Mouse (Mus musculus): ENCODE measurements around the gene Mcmbp. TPM values are rescaled to one million over a fixed set of nuclear protein-coding genes. Genes with fewer than 3 reads are reported as not detected.

The Mcmbp gene
- polyA plus RNA-seq, 1 experiment from 2014 or later: 43.5 TPM

DNA sequence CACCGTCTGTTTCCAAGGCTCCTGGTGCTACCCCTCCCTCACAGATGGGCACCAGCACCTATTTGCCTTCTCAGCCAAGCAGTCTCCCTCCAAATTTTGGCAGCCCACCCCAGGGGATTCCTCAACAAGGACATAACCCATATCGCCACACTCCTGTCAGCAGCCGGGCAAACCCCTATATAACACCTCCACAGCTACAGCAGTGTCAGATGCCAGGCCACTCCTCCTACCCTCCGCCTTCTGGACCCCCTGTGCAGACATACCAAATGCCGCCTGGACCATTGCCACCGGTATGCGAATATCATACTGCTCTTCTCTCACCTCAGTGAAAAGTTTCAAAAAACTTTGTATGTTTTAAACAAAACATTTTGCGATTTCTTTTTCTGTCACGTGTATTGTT is 10.0 kb upstream of the Mcmbp start:
- H3K9me3 ChIP-seq (replicated peaks; ENCODE audit: control insufficient read depth, low read length): no peaks in the 10 kb centered on the region
- H3K27ac ChIP-seq (ENCODE audit: low read depth, low read length): no peak overlapping the region
- WGBS (ENCODE audit: insufficient replicate concordance): 87% methylated on average over 9 of the region's 9 CpGs
- no peak overlapping the region for H3K4me3 ChIP-seq (ENCODE audit: low read depth, low read length)
- H3K9ac ChIP-seq (ENCODE audit: low read depth, low read length): no peak overlapping the region
- peaks cover 30% of the 10 kb centered on the region for H3K36me3 ChIP-seq (ENCODE audit: control insufficient read depth, insufficient read depth, low read length)
- H3K4me1 ChIP-seq (ENCODE audit: control insufficient read depth, insufficient read depth, low read length): peaks cover 41% of the 10 kb centered on the region
- ATAC-seq (replicated peaks; ENCODE audit: insufficient number of reproducible peaks, low FRiP score, low TSS enrichment): no peak
- H3K27me3 ChIP-seq (ENCODE audit: control insufficient read depth, insufficient read depth, low read length): no peaks in the 10 kb centered on the region
- H3K4me2 ChIP-seq: no peak overlapping the region

DNA sequence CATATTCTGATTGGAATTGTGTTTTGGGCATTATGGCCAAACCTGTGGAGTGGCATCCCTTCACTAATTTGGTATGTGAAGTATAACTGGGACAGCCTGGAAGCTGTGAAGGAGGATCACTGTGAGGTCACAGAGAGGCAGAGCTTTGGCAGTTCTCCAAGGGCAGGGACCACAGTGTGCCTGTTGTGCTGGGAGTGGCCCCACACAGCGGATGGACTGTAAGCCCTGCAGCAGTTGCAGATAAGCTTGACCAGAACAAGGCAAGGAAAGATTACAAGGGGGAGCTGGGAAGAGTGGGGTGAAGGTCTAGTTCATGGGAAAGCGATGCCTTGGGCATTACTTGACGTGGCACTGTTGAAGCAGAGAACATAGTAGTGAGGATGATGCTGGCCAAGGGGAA is 8.5 kb upstream of the Mcmbp start:
- H3K9ac ChIP-seq (ENCODE audit: low read depth, low read length): no peak overlapping the region
- H3K27ac ChIP-seq (ENCODE audit: low read depth, low read length): peak overlapping the region; percentile 75
- H3K4me3 ChIP-seq (ENCODE audit: low read depth, low read length): no peak overlapping the region
- peaks cover 16% of the 10 kb centered on the region for H3K36me3 ChIP-seq (ENCODE audit: control insufficient read depth, insufficient read depth, low read length)
- ATAC-seq (replicated peaks; ENCODE audit: insufficient number of reproducible peaks, low FRiP score, low TSS enrichment): peak; percentile 84
- no peaks in the 10 kb centered on the region for H3K9me3 ChIP-seq (replicated peaks; ENCODE audit: control insufficient read depth, low read length)
- 17% methylated on average over 3 of the region's 3 CpGs for WGBS (ENCODE audit: insufficient replicate concordance)
- H3K27me3 ChIP-seq (ENCODE audit: control insufficient read depth, insufficient read depth, low read length): no peaks in the 10 kb centered on the region
- peak overlapping the region; percentile 58 for H3K4me2 ChIP-seq
- peaks cover 44% of the 10 kb centered on the region for H3K4me1 ChIP-seq (ENCODE audit: control insufficient read depth, insufficient read depth, low read length)

DNA sequence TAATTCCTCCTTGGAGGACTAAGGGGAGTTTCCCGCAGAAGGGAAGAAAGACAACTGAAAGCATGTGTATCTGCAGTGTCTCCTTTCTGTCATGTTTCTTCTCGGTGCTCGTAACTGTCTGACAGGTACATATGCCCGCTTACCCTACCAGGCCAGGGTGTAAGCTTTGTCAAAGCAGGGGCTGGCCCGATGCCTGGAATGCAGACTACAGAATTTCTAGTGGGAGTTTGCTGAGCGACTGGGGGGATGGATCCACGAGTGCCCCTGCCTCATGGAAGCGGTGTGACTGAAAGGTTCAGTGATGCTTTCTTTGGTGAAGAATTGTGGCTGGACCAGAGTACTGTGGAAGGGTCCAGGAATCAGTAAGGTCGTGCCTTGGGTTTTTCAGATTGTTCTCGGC is 5.9 kb upstream of the Mcmbp start:
- Histone ChIP-seq H3K27me3 (ENCODE audit: control insufficient read depth, insufficient read depth, low read length) (no peaks in the 10 kb centered on the region), H3K9me3 (replicated peaks; ENCODE audit: control insufficient read depth, low read length) (no peaks in the 10 kb centered on the region), H3K36me3 (ENCODE audit: control insufficient read depth, insufficient read depth, low read length) (peaks cover 10% of the 10 kb centered on the region), H3K9ac (ENCODE audit: low read depth, low read length) (no peak overlapping the region; the same call in 1 of the 2 replicates), H3K27ac (ENCODE audit: low read depth, low read length) (no peak overlapping the region), H3K4me2 (peak overlapping the region; percentile 86), H3K4me1 (ENCODE audit: control insufficient read depth, insufficient read depth, low read length) (peaks cover 44% of the 10 kb centered on the region), H3K4me3 (ENCODE audit: low read depth, low read length) (peak overlapping the region; percentile 97)
- WGBS (ENCODE audit: insufficient replicate concordance): 85% methylated on average over 10 of the region's 10 CpGs
- ATAC-seq (replicated peaks; ENCODE audit: insufficient number of reproducible peaks, low FRiP score, low TSS enrichment): no peak

DNA sequence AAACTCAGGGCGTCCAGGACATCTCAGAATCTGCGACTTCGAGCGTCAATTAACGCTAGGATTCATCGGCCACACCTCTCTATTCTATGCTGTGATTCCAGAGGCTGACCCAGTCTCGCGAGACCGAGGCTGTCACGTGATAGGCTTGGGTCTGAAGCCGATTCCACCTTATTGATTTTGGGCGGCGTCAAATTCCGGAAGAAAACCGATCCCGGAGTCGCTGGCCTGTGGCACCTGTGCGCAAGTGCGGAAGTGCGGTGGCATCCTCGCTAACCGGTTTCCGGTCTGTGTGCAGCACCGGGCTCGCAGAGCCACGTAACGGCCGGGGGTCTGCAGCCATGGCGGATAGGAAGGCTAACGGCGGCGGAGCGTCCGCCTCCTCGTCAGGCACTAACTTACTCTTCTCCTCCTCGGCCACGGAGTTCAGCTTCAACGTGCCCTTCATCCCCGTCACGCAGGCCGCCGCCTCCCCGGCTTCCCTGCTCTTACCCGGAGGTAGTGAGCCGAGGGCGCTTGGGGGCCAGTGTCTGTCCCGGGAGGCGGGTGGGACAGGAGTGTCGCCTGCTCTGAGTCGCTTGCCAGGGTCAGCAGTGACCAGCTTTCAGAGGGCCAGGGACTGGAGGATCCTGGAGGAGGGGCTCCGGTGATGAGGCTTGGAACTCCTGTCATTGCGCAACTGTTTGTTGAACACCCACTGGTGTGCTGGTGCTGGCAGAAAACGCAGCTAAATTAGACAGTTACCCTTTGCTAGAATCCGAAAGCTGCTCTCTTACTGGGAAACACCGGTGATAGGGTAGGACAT is 4.6 kb upstream of the Mcmbp start, which contains the start of gene Sec23ip:
Sec23ip (plus strand) TSS at position 260 of the 802 bp plus-strand sequence.
- no peaks in the 10 kb centered on the region for H3K27me3 ChIP-seq (ENCODE audit: control insufficient read depth, insufficient read depth, low read length)
- peak within 1 kb of the TSS; percentile 97 for H3K4me3 ChIP-seq (ENCODE audit: low read depth, low read length)
- H3K4me1 ChIP-seq (ENCODE audit: control insufficient read depth, insufficient read depth, low read length): peaks cover 39% of the 10 kb centered on the region
- peaks cover under 1% of the 10 kb centered on the region; the same call in 1 of the 2 replicates for H3K36me3 ChIP-seq (ENCODE audit: control insufficient read depth, insufficient read depth, low read length)
- H3K9ac ChIP-seq (ENCODE audit: low read depth, low read length): peak within 1 kb of the TSS; percentile 96
- H3K9me3 ChIP-seq (replicated peaks; ENCODE audit: control insufficient read depth, low read length): no peaks in the 10 kb centered on the region
- ATAC-seq (replicated peaks; ENCODE audit: insufficient number of reproducible peaks, low FRiP score, low TSS enrichment): peak; percentile 67
- peak within 1 kb of the TSS; percentile 86 for H3K4me2 ChIP-seq
- under 1% methylated on average over 55 of the region's 55 CpGs for WGBS (ENCODE audit: insufficient replicate concordance)
- H3K27ac ChIP-seq (ENCODE audit: low read depth, low read length): peak within 1 kb of the TSS; percentile 79

DNA sequence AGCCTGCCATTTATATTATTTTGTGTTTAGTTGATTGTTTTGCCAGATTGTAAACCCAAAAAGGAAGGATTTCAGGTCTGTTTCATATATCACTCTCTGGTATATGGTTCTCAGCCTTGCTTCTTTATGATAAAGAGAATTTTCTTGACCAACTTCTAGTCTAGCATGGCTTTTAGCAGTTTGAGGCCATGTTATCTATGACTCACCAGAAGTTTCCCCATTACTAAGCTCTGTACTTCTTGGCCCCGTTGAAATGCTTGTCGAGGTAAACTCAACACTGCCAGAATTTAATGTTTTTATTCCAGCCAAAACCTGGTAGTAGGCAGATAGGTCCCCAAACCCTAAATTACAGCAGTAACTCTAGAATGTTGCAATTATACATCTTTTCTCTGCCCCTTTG is 3.6 kb upstream of the Mcmbp start:
- Histone ChIP-seq H3K4me2 (peak overlapping the region; percentile 86), H3K9me3 (replicated peaks; ENCODE audit: control insufficient read depth, low read length) (no peaks in the 10 kb centered on the region), H3K9ac (ENCODE audit: low read depth, low read length) (no peak overlapping the region), H3K27ac (ENCODE audit: low read depth, low read length) (no peak overlapping the region), H3K4me1 (ENCODE audit: control insufficient read depth, insufficient read depth, low read length) (peaks cover 38% of the 10 kb centered on the region), H3K27me3 (ENCODE audit: control insufficient read depth, insufficient read depth, low read length) (no peaks in the 10 kb centered on the region), H3K4me3 (ENCODE audit: low read depth, low read length) (peak overlapping the region; percentile 97), H3K36me3 (ENCODE audit: control insufficient read depth, insufficient read depth, low read length) (no peaks in the 10 kb centered on the region)
- 35% methylated on average over 2 of the region's 2 CpGs for WGBS (ENCODE audit: insufficient replicate concordance)
- no peak for ATAC-seq (replicated peaks; ENCODE audit: insufficient number of reproducible peaks, low FRiP score, low TSS enrichment)

DNA sequence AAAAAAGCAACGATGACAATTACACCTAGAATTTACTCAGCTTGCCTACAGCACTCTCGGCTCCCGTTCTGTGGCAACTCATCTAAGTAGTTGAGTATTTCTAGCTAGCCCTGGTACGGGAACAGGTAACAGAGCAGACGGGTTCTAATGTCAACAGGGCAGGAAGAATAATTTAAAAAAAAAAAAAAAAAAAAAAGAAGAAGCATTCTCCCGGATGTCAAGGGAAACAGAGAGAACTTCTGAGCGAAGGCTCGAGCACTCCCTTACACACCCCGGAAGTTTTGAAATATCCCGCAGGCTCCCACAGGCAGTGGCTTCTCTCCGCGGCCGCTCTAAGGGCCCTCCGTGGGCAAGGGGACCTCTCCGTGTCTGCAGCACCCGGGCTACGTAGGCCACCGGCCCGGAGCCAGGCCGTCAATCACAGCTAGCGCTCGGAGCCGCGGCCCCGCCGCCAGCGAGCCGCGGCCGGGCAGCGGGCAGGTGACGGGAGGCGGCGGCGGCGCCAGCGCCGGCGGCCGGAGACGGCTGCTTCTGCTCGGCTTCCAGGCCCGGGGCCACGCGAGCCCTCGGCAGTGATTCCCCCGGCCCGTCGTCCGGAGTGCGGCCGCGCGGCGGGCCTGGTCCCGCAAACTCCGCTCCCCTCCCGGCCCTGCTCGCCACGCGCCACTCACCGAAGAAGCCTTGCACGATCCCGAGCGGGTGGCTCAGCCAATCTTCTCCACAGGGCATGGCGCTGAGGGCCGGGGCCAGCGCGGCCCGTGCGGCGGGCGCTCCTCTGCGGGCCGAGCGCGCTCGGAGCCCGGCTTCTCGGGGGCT is 625 bp downstream of the Mcmbp start:
- peak overlapping the region; percentile 94 for H3K4me2 ChIP-seq
- H3K9me3 ChIP-seq (replicated peaks; ENCODE audit: control insufficient read depth, low read length): no peaks in the 10 kb centered on the region
- peak overlapping the region; percentile 85 for H3K27ac ChIP-seq (ENCODE audit: low read depth, low read length)
- peak overlapping the region; percentile 97 for H3K4me3 ChIP-seq (ENCODE audit: low read depth, low read length)
- H3K9ac ChIP-seq (ENCODE audit: low read depth, low read length): peak overlapping the region; percentile 94
- no peaks in the 10 kb centered on the region for H3K27me3 ChIP-seq (ENCODE audit: control insufficient read depth, insufficient read depth, low read length)
- peaks cover 15% of the 10 kb centered on the region for H3K4me1 ChIP-seq (ENCODE audit: control insufficient read depth, insufficient read depth, low read length)
- WGBS (ENCODE audit: insufficient replicate concordance): under 1% methylated on average over 77 of the region's 80 CpGs
- no peak; the same call in 1 of the 2 replicates for ATAC-seq (replicated peaks; ENCODE audit: insufficient number of reproducible peaks, low FRiP score, low TSS enrichment)
- H3K36me3 ChIP-seq (ENCODE audit: control insufficient read depth, insufficient read depth, low read length): no peaks in the 10 kb centered on the region

DNA sequence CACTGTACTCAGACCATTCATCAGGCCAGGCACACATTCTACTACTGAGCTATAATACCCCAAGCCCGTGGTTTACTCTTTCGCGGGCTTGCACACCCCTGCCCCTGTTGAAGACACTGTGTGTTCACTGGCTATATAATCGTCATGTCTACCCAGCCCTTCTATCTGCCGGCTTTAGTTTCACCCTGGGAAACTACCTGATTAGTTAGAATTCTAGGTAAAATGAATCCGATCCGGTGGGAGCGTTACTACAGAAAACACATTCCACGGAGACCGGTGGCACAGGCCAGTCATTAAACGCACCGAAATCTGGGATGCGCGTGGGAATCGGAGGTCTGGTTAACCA is 1.2 kb downstream of the Mcmbp start:
- H3K4me3 ChIP-seq (ENCODE audit: low read depth, low read length): peak overlapping the region; percentile 97
- H3K9me3 ChIP-seq (replicated peaks; ENCODE audit: control insufficient read depth, low read length): no peaks in the 10 kb centered on the region
- H3K4me2 ChIP-seq: peak overlapping the region; percentile 94
- H3K36me3 ChIP-seq (ENCODE audit: control insufficient read depth, insufficient read depth, low read length): no peaks in the 10 kb centered on the region
- WGBS (ENCODE audit: insufficient replicate concordance): 2% methylated on average over 15 of the region's 15 CpGs
- no peaks in the 10 kb centered on the region for H3K27me3 ChIP-seq (ENCODE audit: control insufficient read depth, insufficient read depth, low read length)
- ATAC-seq (replicated peaks; ENCODE audit: insufficient number of reproducible peaks, low FRiP score, low TSS enrichment): no peak
- no peak overlapping the region for H3K27ac ChIP-seq (ENCODE audit: low read depth, low read length)
- H3K4me1 ChIP-seq (ENCODE audit: control insufficient read depth, insufficient read depth, low read length): peaks cover 13% of the 10 kb centered on the region
- peak overlapping the region; percentile 94 for H3K9ac ChIP-seq (ENCODE audit: low read depth, low read length)

DNA sequence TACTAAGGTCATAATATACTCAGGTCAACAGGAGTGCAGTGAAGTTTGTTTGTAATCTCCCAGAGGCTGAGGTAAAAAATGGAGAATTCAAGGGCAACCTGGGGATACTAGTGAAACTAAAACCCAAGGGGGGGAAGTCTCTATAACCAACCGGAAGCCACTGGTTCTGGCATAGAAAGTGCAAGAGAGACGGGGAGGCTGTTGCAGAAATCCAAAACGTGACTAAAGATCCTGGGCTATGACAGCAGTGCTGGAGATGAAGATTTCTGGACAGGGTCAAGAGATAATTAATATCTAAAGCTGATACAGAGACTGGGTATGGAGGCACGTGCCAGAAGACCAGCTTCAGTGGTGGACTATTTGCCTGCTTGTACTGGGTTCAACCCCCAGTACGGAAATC is 2.3 kb downstream of the Mcmbp start:
- H3K4me3 ChIP-seq (ENCODE audit: low read depth, low read length): no peak overlapping the region
- no peak overlapping the region; the same call in 1 of the 2 replicates for H3K4me2 ChIP-seq
- ATAC-seq (replicated peaks; ENCODE audit: insufficient number of reproducible peaks, low FRiP score, low TSS enrichment): no peak
- no peak overlapping the region for H3K9ac ChIP-seq (ENCODE audit: low read depth, low read length)
- WGBS (ENCODE audit: insufficient replicate concordance): 66% methylated on average over 5 of the region's 5 CpGs
- H3K9me3 ChIP-seq (replicated peaks; ENCODE audit: control insufficient read depth, low read length): no peaks in the 10 kb centered on the region
- H3K36me3 ChIP-seq (ENCODE audit: control insufficient read depth, insufficient read depth, low read length): no peaks in the 10 kb centered on the region
- no peak overlapping the region for H3K27ac ChIP-seq (ENCODE audit: low read depth, low read length)
- no peaks in the 10 kb centered on the region for H3K27me3 ChIP-seq (ENCODE audit: control insufficient read depth, insufficient read depth, low read length)
- H3K4me1 ChIP-seq (ENCODE audit: control insufficient read depth, insufficient read depth, low read length): peaks cover 12% of the 10 kb centered on the region

Data from heart, embryonic 11.5 days (tissue).